Mouse (Mus musculus): ENCODE results near the gene Il2rg.
A peak's percentile ranks its signal among the peaks of the same experiment; 100 is the strongest.

The Il2rg gene

DNA sequence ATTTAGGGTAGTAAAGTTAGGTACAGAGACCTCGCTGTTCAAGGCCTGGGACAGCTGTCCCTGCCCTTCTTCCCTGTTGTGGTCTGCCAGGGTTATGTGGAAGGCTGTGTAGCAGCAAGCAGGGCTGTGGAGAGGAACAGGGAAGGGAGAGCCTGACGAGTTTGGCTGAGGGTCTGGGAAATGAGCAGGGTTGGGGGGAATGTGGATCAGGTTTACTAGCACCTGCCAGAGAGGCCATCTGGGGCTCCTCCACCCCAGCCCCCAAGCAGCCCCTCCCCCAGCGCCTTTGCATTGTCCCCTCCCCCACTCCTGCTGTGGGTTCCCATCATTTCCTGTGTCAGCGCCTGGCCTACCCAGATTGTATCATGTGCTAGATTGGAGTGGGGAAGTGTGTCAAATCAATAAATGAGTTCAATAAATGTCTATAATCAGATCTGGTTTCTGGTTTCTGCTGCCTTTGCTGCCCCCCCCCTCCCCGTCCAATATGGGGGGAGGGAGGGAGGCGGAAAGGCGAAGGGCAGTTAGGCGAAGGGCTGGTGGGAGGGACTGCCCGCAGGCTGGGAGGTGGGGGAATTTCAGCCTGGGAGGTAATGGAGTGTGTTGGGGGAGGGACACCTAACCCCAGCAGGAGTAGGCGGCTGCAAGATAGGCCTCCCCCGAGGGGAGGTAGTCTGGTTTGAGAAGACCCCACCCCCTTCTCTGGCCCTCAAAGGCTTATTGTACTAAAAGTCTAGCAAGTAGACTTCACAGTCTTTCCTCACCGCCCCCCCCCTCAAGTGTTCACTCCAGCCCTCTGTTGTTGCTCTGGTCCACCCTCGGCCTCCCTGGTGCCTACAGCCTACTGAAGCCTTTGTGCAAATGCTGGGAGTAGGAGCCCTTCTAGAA lies 7.4 kb downstream of the Il2rg start:
- DNase-seq: no peak

GRCm38 (mm10) chrX:101256603-101257002 lies 11.5 kb downstream of the Il2rg start:
- peak; percentile 12 for DNase-seq

GRCm38 (mm10) chrX:101254740-101255139 lies 13.3 kb downstream of the Il2rg start:
- DNase-seq: no peak

GRCm38 (mm10) chrX:101253952-101254729 lies 13.9 kb downstream of the Il2rg start, which contains the start of gene Foxo4:
Foxo4 (plus strand) TSS chrX:101254528.
- DNase-seq: peak; percentile 93

GRCm38 (mm10) chrX:101245011-101245410 lies 23.0 kb downstream of the Il2rg start:
- no peak for DNase-seq

- no peak for DNase-seq
Observed at GRCm38 (mm10) chrX:101222796-101223162, 45.3 kb downstream of the Il2rg start.

DNA sequence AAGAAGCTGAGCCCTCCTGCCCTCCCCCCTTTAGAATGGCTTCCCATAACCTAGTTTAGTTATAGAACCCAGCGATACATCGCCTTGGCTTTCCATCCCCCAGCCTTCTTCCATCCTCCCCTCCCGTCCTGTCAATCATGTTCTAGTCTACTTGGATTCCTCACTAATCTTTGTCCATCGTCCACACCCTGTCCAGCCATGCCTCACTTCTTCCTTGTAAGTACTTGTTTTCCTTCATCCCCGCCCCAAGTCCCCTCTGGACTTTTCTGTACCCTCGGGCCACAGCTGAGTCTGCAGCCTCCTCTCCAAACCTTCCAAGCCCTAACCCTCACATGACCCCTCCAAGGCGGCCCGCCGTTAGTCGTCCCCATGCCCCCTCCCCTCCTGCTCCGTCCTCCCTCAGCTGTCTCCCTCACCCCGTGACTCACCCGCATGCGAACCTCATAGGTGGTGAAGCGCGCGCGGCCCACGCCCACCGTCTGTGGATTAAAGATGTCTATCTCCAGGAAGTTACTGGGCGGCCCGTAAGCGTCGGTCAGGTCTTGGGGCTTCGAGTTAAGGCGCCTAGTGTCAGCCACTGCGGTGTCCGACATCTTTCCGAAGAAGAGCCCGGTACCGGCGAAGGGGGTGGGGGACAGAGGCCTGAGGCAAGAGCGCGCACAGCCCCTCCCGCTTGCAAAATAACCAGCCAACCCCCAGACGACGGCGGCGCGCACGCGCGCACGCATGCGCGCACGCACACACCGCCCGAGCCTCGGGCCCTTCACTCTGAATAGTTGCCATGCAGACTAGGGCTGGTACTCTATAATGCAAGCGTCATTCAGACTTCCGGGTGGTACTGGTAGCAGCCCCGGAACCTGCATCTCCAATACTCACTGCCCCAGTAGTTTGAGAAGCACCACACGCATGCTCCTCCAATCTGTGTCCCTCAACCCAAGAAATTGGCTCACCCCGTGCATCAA lies 45.9 kb downstream of the Il2rg start, which contains the start of gene Snx12:
Gene Snx12, minus strand, starts transcription at position 730 of the 962 bp plus-strand sequence.
- peak; percentile 93 for DNase-seq

Measured in kidney, postnatal 14 days (tissue).